Mouse (Mus musculus) midbrain, embryonic 10.5 days (tissue): ENCODE results near the gene Gse1. TPM values are rescaled to one million over a fixed set of nuclear protein-coding genes. Genes with fewer than 3 reads are reported as not detected.

ENCODE experiments used
- DNase-seq: peaks from one replicate; pipeline ENCODE4 v3.0.0-alpha.2; 2017; ENCODE audit warnings: low spot score
- H3K27ac ChIP-seq: fragments of 300-500 bp; sonication (generic); replicated peaks from 2 replicates; pipeline ENCODE4 v1.5.1; 2016; ENCODE audit warnings: mild to moderate bottlenecking
- H3K27me3 ChIP-seq: fragments of 300-500 bp; sonication (generic); 2 replicates; pipeline ENCODE4 v1.6.1; 2016; ENCODE audit warnings: low read depth, mild to moderate bottlenecking; ENCODE audit not compliant: poor library complexity, severe bottlenecking
- H3K36me3 ChIP-seq: fragments of 300-500 bp; sonication (generic); 2 replicates; pipeline ENCODE4 v1.6.1; 2016; ENCODE audit warnings: mild to moderate bottlenecking, moderate library complexity
- H3K4me1 ChIP-seq: fragments of 300-500 bp; sonication (generic); 2 replicates; pipeline ENCODE4 v1.6.1; 2016
- H3K4me3 ChIP-seq: fragments of 300-500 bp; sonication (generic); 2 replicates; pipeline ENCODE4 v1.5.1; 2016; ENCODE audit warnings: mild to moderate bottlenecking, moderate library complexity
- H3K9me3 ChIP-seq: fragments of 300-500 bp; sonication (generic); replicated peaks from 2 replicates; pipeline ENCODE4 v1.6.1; 2016; ENCODE audit warnings: mild to moderate bottlenecking
- WGBS: fragments of 180-500 bp; shearing (Covaris S2); methylation state at CpG from one replicate; pipeline ENCODE4 v1.1.7; 2016; 5-methylcytosine and 5-hydroxymethylcytosine counted together
- polyA plus RNA-seq: library from polyadenylated mRNA; unstranded; fragments of >200 nt; fragmentation: Nextera tagmentation; extraction: Ambion mirVana; gene quantifications from 2 replicates; pipeline ENCODE4 v1.2.1, GENCODE M21; 2016

The Gse1 gene
- polyA plus RNA-seq, 1 experiment from 2014 or later: 12.7 TPM

- 88% methylated on average over 9 of the region's 9 CpGs for WGBS
- no peaks in the 10 kb centered on the region for H3K27me3 ChIP-seq
- peaks cover 7% of the 10 kb centered on the region for H3K36me3 ChIP-seq
- H3K4me3 ChIP-seq: no peak overlapping the region
- no peak for DNase-seq
- H3K4me1 ChIP-seq: peaks cover 45% of the 10 kb centered on the region
- peak overlapping the region; percentile 64 for H3K27ac ChIP-seq
- H3K9me3 ChIP-seq: peaks cover 5% of the 10 kb centered on the region; the same call in 1 of the 2 replicates
Observed at GRCm38 (mm10) chr8:120249800-120250336, 21.6 kb downstream of the Gse1 start.

- Histone ChIP-seq H3K9me3 (peaks cover 5% of the 10 kb centered on the region; the same call in 1 of the 2 replicates), H3K4me3 (no peak overlapping the region), H3K36me3 (peaks cover 7% of the 10 kb centered on the region), H3K4me1 (peaks cover 55% of the 10 kb centered on the region), H3K27me3 (no peaks in the 10 kb centered on the region), H3K27ac (peak overlapping the region; percentile 69)
- DNase-seq: no peak
- 75% methylated on average over 16 of the region's 16 CpGs for WGBS
Observed at GRCm38 (mm10) chr8:120250750-120251410, 22.6 kb downstream of the Gse1 start.

GRCm38 (mm10) chr8:120251411-120252035 is 23.3 kb downstream of the Gse1 start:
- Histone ChIP-seq H3K27me3 (no peaks in the 10 kb centered on the region), H3K36me3 (peaks cover 3% of the 10 kb centered on the region; the same call in 1 of the 2 replicates), H3K27ac (peak overlapping the region; percentile 69), H3K4me3 (no peak overlapping the region), H3K4me1 (peaks cover 62% of the 10 kb centered on the region), H3K9me3 (peaks cover 5% of the 10 kb centered on the region; the same call in 1 of the 2 replicates)
- 71% methylated on average over 9 of the region's 9 CpGs for WGBS
- no peak for DNase-seq

GRCm38 (mm10) chr8:120253626-120254025 is 25.4 kb downstream of the Gse1 start:
- no peaks in the 10 kb centered on the region for H3K9me3 ChIP-seq
- H3K36me3 ChIP-seq: no peaks in the 10 kb centered on the region
- H3K4me1 ChIP-seq: peaks cover 70% of the 10 kb centered on the region
- peak overlapping the region; percentile 65 for H3K27ac ChIP-seq
- H3K27me3 ChIP-seq: no peaks in the 10 kb centered on the region
- 85% methylated on average over 8 of the region's 8 CpGs for WGBS
- DNase-seq: no peak
- H3K4me3 ChIP-seq: no peak overlapping the region

- Histone ChIP-seq H3K27ac (peak overlapping the region; percentile 65), H3K27me3 (no peaks in the 10 kb centered on the region), H3K9me3 (no peaks in the 10 kb centered on the region), H3K36me3 (no peaks in the 10 kb centered on the region), H3K4me3 (no peak overlapping the region), H3K4me1 (peaks cover 73% of the 10 kb centered on the region)
- DNase-seq: no peak
- WGBS: 85% methylated on average over 6 of the region's 6 CpGs
Observed at GRCm38 (mm10) chr8:120255406-120255987, 27.2 kb downstream of the Gse1 start.

- Histone ChIP-seq H3K4me1 (peaks cover 73% of the 10 kb centered on the region), H3K36me3 (no peaks in the 10 kb centered on the region), H3K27me3 (no peaks in the 10 kb centered on the region), H3K4me3 (no peak overlapping the region), H3K27ac (peak overlapping the region; percentile 68), H3K9me3 (no peaks in the 10 kb centered on the region)
- DNase-seq: no peak
- WGBS: 63% methylated on average over 6 of the region's 6 CpGs
Observed at GRCm38 (mm10) chr8:120256958-120257357, 28.7 kb downstream of the Gse1 start.

- peak overlapping the region; percentile 50; the same call in 1 of the 2 replicates for H3K27ac ChIP-seq
- no peaks in the 10 kb centered on the region for H3K9me3 ChIP-seq
- no peaks in the 10 kb centered on the region for H3K36me3 ChIP-seq
- peaks cover 82% of the 10 kb centered on the region for H3K4me1 ChIP-seq
- H3K4me3 ChIP-seq: no peak overlapping the region
- WGBS: 86% methylated on average over 13 of the region's 13 CpGs
- DNase-seq: no peak
- peaks cover 17% of the 10 kb centered on the region for H3K27me3 ChIP-seq
Observed at GRCm38 (mm10) chr8:120259206-120259605, 30.9 kb downstream of the Gse1 start.

- H3K4me1 ChIP-seq: peaks cover 82% of the 10 kb centered on the region
- WGBS: 85% methylated on average over 5 of the region's 5 CpGs
- no peaks in the 10 kb centered on the region for H3K36me3 ChIP-seq
- peaks cover 17% of the 10 kb centered on the region for H3K27me3 ChIP-seq
- no peak overlapping the region for H3K4me3 ChIP-seq
- DNase-seq: no peak
- H3K9me3 ChIP-seq: no peaks in the 10 kb centered on the region
- peak overlapping the region; percentile 93 for H3K27ac ChIP-seq
Observed at GRCm38 (mm10) chr8:120260677-120261076, 32.4 kb downstream of the Gse1 start.

GRCm38 (mm10) chr8:120261338-120262120 is 33.3 kb downstream of the Gse1 start:
- no peaks in the 10 kb centered on the region for H3K9me3 ChIP-seq
- DNase-seq: no peak
- H3K4me1 ChIP-seq: peaks cover 82% of the 10 kb centered on the region
- H3K4me3 ChIP-seq: no peak overlapping the region
- no peaks in the 10 kb centered on the region for H3K36me3 ChIP-seq
- WGBS: 51% methylated on average over 21 of the region's 21 CpGs
- peaks cover 17% of the 10 kb centered on the region for H3K27me3 ChIP-seq
- peak overlapping the region; percentile 93 for H3K27ac ChIP-seq

GRCm38 (mm10) chr8:120263879-120264278 is 35.6 kb downstream of the Gse1 start:
- Histone ChIP-seq H3K9me3 (no peaks in the 10 kb centered on the region), H3K4me1 (peaks cover 98% of the 10 kb centered on the region), H3K36me3 (no peaks in the 10 kb centered on the region), H3K27me3 (peaks cover 22% of the 10 kb centered on the region), H3K27ac (peak overlapping the region; percentile 93), H3K4me3 (no peak overlapping the region)
- DNase-seq: no peak
- WGBS: 91% methylated on average over 5 of the region's 5 CpGs

GRCm38 (mm10) chr8:120264388-120264943 is 36.2 kb downstream of the Gse1 start:
- peak; percentile 70 for DNase-seq
- no peaks in the 10 kb centered on the region for H3K36me3 ChIP-seq
- H3K4me1 ChIP-seq: peaks cover 99% of the 10 kb centered on the region
- H3K27ac ChIP-seq: peak overlapping the region; percentile 93
- WGBS: 44% methylated on average over 13 of the region's 13 CpGs
- no peaks in the 10 kb centered on the region for H3K9me3 ChIP-seq
- peaks cover 22% of the 10 kb centered on the region for H3K27me3 ChIP-seq
- H3K4me3 ChIP-seq: peak overlapping the region; percentile 34

- H3K27ac ChIP-seq: peak overlapping the region; percentile 93
- peaks cover 98% of the 10 kb centered on the region for H3K4me1 ChIP-seq
- 2% methylated on average over 16 of the region's 16 CpGs for WGBS
- H3K36me3 ChIP-seq: no peaks in the 10 kb centered on the region
- peak overlapping the region; percentile 34 for H3K4me3 ChIP-seq
- peaks cover 24% of the 10 kb centered on the region for H3K27me3 ChIP-seq
- H3K9me3 ChIP-seq: no peaks in the 10 kb centered on the region
- peak; percentile 72 for DNase-seq
Observed at GRCm38 (mm10) chr8:120264944-120265453, 36.7 kb downstream of the Gse1 start.
